Mouse (Mus musculus) midbrain, embryonic 14.5 days (tissue): Measurements from ENCODE around the gene Sort1. TPM values are rescaled to one million over a fixed set of nuclear protein-coding genes. Genes with fewer than 3 reads are reported as not detected.
"Not testable (repeated sequence)": the region's sequence is repeated elsewhere in the genome, so short reads cannot be mapped to it uniquely, and the experiment has no call there.

Experiments used
- ATAC-seq: fragments of 200-750 bp; cut with Nextera tagmentation; 2 replicates; pipeline ENCODE4 v1.8.0; 2017; ENCODE audit warnings: moderate number of reproducible peaks, moderate library complexity; ENCODE audit not compliant: low FRiP score, low TSS enrichment
- DNase-seq: peaks from one replicate; pipeline ENCODE4 v3.0.0-alpha.2; 2015
- H3K27ac ChIP-seq: fragments of 300-500 bp; sonication (generic); replicated peaks from 2 replicates; pipeline ENCODE4 v1.5.1; 2014; ENCODE audit warnings: mild to moderate bottlenecking, low read depth, low read length, moderate library complexity
- H3K27me3 ChIP-seq: fragments of 300-500 bp; sonication (generic); 2 replicates; pipeline ENCODE4 v1.6.1; 2014; ENCODE audit warnings: low read length, control low read depth, mixed read lengths; ENCODE audit not compliant: control insufficient read depth, insufficient read depth
- H3K36me3 ChIP-seq: fragments of 300-500 bp; sonication (generic); 2 replicates; pipeline ENCODE4 v1.6.1; 2014; ENCODE audit warnings: low read length, control low read depth; ENCODE audit not compliant: control insufficient read depth, insufficient read depth
- H3K4me1 ChIP-seq: fragments of 300-500 bp; sonication (generic); 2 replicates; pipeline ENCODE4 v1.6.1; 2014; ENCODE audit warnings: mild to moderate bottlenecking, antibody characterized with exemption, low read length, control low read depth; ENCODE audit not compliant: control insufficient read depth, insufficient read depth
- H3K4me2 ChIP-seq: fragments of 300-500 bp; sonication (generic); 2 replicates; pipeline ENCODE4 v1.6.1; 2014; ENCODE audit warnings: mild to moderate bottlenecking, low read length, moderate library complexity
- H3K4me3 ChIP-seq: fragments of 300-500 bp; sonication (generic); replicated peaks from 2 replicates; pipeline ENCODE4 v1.5.1; 2014; ENCODE audit warnings: low read depth, low read length
- H3K9ac ChIP-seq: fragments of 300-500 bp; sonication (generic); replicated peaks from 2 replicates; pipeline ENCODE4 v1.6.1; 2014; ENCODE audit warnings: mild to moderate bottlenecking, low read length, moderate library complexity
- H3K9me3 ChIP-seq: fragments of 300-500 bp; sonication (generic); 2 replicates; pipeline ENCODE4 v1.6.1; 2016; ENCODE audit warnings: low read length, control low read depth, mixed read lengths; ENCODE audit not compliant: control insufficient read depth
- WGBS: fragments of 180-500 bp; shearing (Covaris S2); extraction: QIAGEN DNeasy Blood & Tissue Kit; methylation state at CpG from one replicate; pipeline ENCODE4 v1.1.7; 2014; 5-methylcytosine and 5-hydroxymethylcytosine counted together
- polyA plus RNA-seq: library from polyadenylated mRNA; unstranded; fragments of >200 nt; fragmentation: Nextera tagmentation; extraction: Ambion mirVana; gene quantifications from 2 replicates; pipeline ENCODE4 v1.2.1, GENCODE M21; 2014

Sort1 gene
- 23.4 and 28.6 TPM in 2 replicates for polyA plus RNA-seq

GRCm38 (mm10) chr3:108283781-108284601, at the start of gene Sort1:
TSS of gene Sort1 (plus strand) at chr3:108284082.
- peaks cover 50% of the 10 kb centered on the region for H3K4me1 ChIP-seq
- peak; percentile 98 for DNase-seq

GRCm38 (mm10) chr3:108237474-108238102, 46.3 kb upstream of the Sort1 start:
- ATAC-seq, H3K9me3 ChIP-seq, H3K36me3 ChIP-seq, H3K4me2 ChIP-seq, H3K4me3 ChIP-seq, H3K27ac ChIP-seq, H3K4me1 ChIP-seq, H3K9ac ChIP-seq, H3K27me3 ChIP-seq, DNase-seq: not testable (repeated sequence)
- 90% methylated on average over 4 of the region's 4 CpGs for WGBS

More at GRCm38 (mm10) chr3:108283781-108284601, at the start of gene Sort1:
- Histone ChIP-seq H3K27me3 (no peaks in the 10 kb centered on the region), H3K27ac (peak within 1 kb of the TSS; percentile 90), H3K4me2 (peak within 1 kb of the TSS; percentile 78), H3K36me3 (peaks cover 6% of the 10 kb centered on the region), H3K9me3 (no peaks in the 10 kb centered on the region), H3K4me3 (peak within 1 kb of the TSS; percentile 95), H3K9ac (peak within 1 kb of the TSS; percentile 97)
- WGBS, result under 1% methylated on average over 105 of the region's 109 CpGs
- ATAC-seq, result peak; percentile 98

- H3K4me3 ChIP-seq, result no peak overlapping the region
- no peak overlapping the region for H3K4me2 ChIP-seq
- H3K9me3 ChIP-seq, result no peaks in the 10 kb centered on the region
- H3K27ac ChIP-seq, result no peak overlapping the region
- DNase-seq (no peak), ATAC-seq (no peak)
- H3K9ac ChIP-seq, result no peak overlapping the region
- H3K4me1 ChIP-seq, result no peaks in the 10 kb centered on the region
- H3K36me3 ChIP-seq, result no peaks in the 10 kb centered on the region
- 93% methylated on average over 3 of the region's 3 CpGs for WGBS
- no peaks in the 10 kb centered on the region for H3K27me3 ChIP-seq
Measured at GRCm38 (mm10) chr3:108241243-108241839, 42.5 kb upstream of the Sort1 start.

DNA sequence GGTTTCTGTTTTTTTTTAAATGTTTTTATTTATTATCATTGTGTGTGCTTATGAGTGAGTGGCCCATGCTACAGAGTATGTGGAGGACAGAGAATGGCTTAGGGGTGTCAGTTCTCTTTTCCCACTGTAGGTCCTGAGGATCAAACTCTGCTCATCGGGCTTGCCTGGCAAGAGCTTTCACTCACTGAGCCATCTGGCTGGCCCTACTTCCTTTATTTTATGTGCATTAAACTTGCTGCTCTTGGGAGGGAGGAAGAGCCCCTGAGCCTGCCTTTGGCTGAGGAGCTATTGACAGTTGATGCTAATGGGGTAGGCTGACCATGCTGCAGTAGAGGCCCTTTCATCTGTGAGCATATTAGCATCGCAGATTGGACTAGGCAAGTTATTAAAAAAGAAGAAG, 37.0 kb upstream of the Sort1 start:
- Histone ChIP-seq H3K36me3 (no peaks in the 10 kb centered on the region), H3K4me3 (no peak overlapping the region), H3K27me3 (no peaks in the 10 kb centered on the region), H3K9ac (no peak overlapping the region), H3K9me3 (no peaks in the 10 kb centered on the region), H3K4me2 (no peak overlapping the region), H3K4me1 (no peaks in the 10 kb centered on the region), H3K27ac (no peak overlapping the region)
- DNase-seq (no peak), ATAC-seq (no peak)
- WGBS, result 84% methylated on average over 2 of the region's 2 CpGs

- Histone ChIP-seq H3K9me3 (no peaks in the 10 kb centered on the region), H3K4me2 (peak within 1 kb of the TSS; percentile 87), H3K9ac (peak within 1 kb of the TSS; percentile 80), H3K4me1 (peaks cover 11% of the 10 kb centered on the region; the same call in 1 of the 2 replicates), H3K27me3 (no peaks in the 10 kb centered on the region), H3K4me3 (peak within 1 kb of the TSS; percentile 98), H3K36me3 (peaks cover 2% of the 10 kb centered on the region; the same call in 1 of the 2 replicates), H3K27ac (no peak within 1 kb of the TSS)
- ATAC-seq (peak; percentile 99), DNase-seq (peak; percentile 99)
- WGBS, result under 1% methylated on average over 79 of the region's 79 CpGs
Measured at GRCm38 (mm10) chr3:108256719-108257637, 26.9 kb upstream of the Sort1 start, which contains the start of gene Psma5. TSS of gene Psma5 (plus strand) at chr3:108256926.

DNA sequence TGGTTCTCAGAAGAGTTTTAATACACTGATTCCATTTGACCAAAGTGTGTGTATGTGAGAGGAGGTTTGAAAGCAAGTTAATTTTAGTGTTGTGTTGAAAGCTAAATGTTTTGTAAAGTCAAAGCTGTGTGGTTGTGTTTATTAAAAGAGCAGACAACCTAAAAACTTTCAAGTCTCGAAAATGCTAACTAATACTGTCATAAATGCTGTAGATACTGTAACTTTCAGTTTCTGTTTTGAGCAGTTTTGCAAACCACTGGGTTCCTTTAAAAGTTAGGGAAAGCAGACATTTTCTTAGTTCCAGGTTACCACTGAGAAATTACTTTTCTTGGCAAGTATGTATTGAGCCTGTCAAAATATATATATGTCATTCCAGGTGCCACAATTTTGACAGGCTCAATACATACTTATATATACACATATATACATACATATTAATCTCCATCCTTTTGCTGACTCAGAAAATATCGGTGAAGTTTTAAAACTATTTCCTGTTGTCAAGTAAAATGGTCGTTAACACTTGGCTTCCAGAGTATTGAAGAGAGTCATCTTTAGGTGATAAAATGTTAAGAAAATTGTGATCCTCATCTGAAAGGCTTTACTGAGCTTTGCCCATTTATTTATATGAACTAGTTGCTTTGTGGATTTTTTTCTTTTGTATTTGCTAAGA, 25.9 kb upstream of the Sort1 start:
- no peaks in the 10 kb centered on the region for H3K27me3 ChIP-seq
- ATAC-seq, result no peak
- peak overlapping the region; percentile 98 for H3K4me3 ChIP-seq
- H3K9me3 ChIP-seq, result no peaks in the 10 kb centered on the region
- H3K36me3 ChIP-seq, result peaks cover 8% of the 10 kb centered on the region
- no peak for DNase-seq
- peak overlapping the region; percentile 87 for H3K4me2 ChIP-seq
- H3K27ac ChIP-seq, result no peak overlapping the region
- peak overlapping the region; percentile 80 for H3K9ac ChIP-seq
- peaks cover 11% of the 10 kb centered on the region; the same call in 1 of the 2 replicates for H3K4me1 ChIP-seq
- 87% methylated on average over 3 of the region's 3 CpGs for WGBS

DNA sequence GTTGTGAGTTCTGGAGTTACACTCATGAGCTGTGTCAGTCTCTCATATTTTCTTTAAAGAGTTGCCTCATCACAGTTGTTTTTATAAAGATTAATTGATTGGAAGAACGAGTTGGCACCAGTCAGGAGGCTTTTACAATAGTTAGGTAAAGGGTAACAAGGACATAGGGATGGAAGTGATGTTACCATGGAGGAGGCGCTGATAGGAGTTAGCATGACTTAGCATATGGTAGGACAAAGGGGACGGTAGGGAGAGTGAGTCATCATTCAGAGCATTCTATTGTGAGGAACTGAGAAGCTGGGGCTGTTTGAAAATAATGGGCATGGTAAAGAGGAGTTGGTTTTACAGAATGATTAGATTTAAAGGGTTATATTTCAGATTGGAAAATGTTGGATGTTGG, 24.6 kb upstream of the Sort1 start:
- no peak overlapping the region for H3K9ac ChIP-seq
- no peaks in the 10 kb centered on the region for H3K9me3 ChIP-seq
- H3K36me3 ChIP-seq, result peaks cover 17% of the 10 kb centered on the region
- no peak for DNase-seq
- H3K4me1 ChIP-seq, result peaks cover 11% of the 10 kb centered on the region; the same call in 1 of the 2 replicates
- H3K27ac ChIP-seq, result no peak overlapping the region
- H3K4me3 ChIP-seq, result no peak overlapping the region
- no peak for ATAC-seq
- H3K4me2 ChIP-seq, result no peak overlapping the region
- 72% methylated on average over 3 of the region's 3 CpGs for WGBS
- no peaks in the 10 kb centered on the region for H3K27me3 ChIP-seq
